Mouse (Mus musculus): Measurements from ENCODE around the gene Gm10135.

DNA sequence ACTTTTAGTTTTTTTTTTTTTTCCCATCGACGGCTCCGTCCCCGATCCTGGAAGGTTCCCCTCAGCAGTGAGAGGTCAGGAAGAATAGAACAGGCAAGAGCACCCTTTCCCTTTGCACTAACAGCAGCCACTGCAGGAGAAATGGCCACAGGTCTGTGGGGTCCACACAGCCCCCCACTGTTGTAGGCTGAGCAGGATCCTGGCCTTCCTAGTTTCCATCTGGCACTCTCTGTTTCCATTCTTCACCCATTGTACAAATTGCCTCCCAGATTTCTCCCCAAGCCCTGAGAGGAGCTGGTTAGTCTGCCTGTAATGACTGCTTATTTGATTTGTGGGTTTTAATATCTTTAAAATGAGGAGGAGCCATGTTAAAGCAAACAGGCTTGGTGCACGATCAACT is 29.5 kb upstream of the Gm10135 start:
- TF ChIP-seq TBP (conservative IDR thresholded peaks at IDR 0.05; ENCODE audit: low read depth, low read length) (no peak), CTCF (conservative IDR thresholded peaks at IDR 0.05 in 1 of 2, IDR thresholded peaks at IDR 0.05 in 1 of 2; ENCODE audit: low read depth in 2 of 2, low read length in 2 of 2) (no peak), POLR2A (IDR thresholded peaks at IDR 0.05; ENCODE audit: low read depth, low read length) (no peak), MYC (IDR thresholded peaks at IDR 0.05; ENCODE audit: low read depth, low read length) (no peak), NELFE (IDR thresholded peaks at IDR 0.05; ENCODE audit: low read depth, low read length) (no peak)
